Mouse (Mus musculus) embryonic facial prominence, embryonic 13.5 days (tissue): ENCODE results near the gene Gm1043. TPM values are rescaled to one million over a fixed set of nuclear protein-coding genes. Genes with fewer than 3 reads are reported as not detected.

Experiments
- ATAC-seq: fragments of 200-750 bp; cut with Nextera tagmentation; 2 replicates; pipeline ENCODE4 v1.8.0; 2017; ENCODE audit warnings: low read depth; ENCODE audit not compliant: insufficient number of reproducible peaks, insufficient read depth, low FRiP score, low TSS enrichment
- H3K27ac ChIP-seq: fragments of 300-500 bp; sonication (generic); 2 replicates; pipeline ENCODE4 v1.5.1; 2015; ENCODE audit warnings: moderate library complexity, mild to moderate bottlenecking, inconsistent platforms
- H3K27me3 ChIP-seq: fragments of 300-500 bp; sonication (generic); 2 replicates; pipeline ENCODE4 v1.6.1; 2015; ENCODE audit warnings: mild to moderate bottlenecking, inconsistent platforms
- H3K36me3 ChIP-seq: fragments of 300-500 bp; sonication (generic); 2 replicates; pipeline ENCODE4 v1.6.1; 2015; ENCODE audit warnings: mild to moderate bottlenecking, inconsistent platforms
- H3K4me1 ChIP-seq: fragments of 300-500 bp; sonication (generic); 2 replicates; pipeline ENCODE4 v1.6.1; 2015; ENCODE audit warnings: inconsistent platforms
- H3K4me2 ChIP-seq: fragments of 300-500 bp; sonication (generic); 2 replicates; pipeline ENCODE4 v1.6.1; 2015; ENCODE audit warnings: moderate library complexity, mild to moderate bottlenecking, inconsistent platforms
- H3K4me3 ChIP-seq: fragments of 300-500 bp; sonication (generic); 2 replicates; pipeline ENCODE4 v1.5.1; 2015; ENCODE audit warnings: mild to moderate bottlenecking, inconsistent platforms
- H3K9ac ChIP-seq: fragments of 300-500 bp; sonication (generic); 2 replicates; pipeline ENCODE4 v1.6.1; 2015; ENCODE audit warnings: mild to moderate bottlenecking, inconsistent platforms
- H3K9me3 ChIP-seq: fragments of 300-500 bp; sonication (generic); 2 replicates; pipeline ENCODE4 v1.6.1; 2016; ENCODE audit warnings: inconsistent platforms
- WGBS: fragments of 180-500 bp; shearing (Covaris S2); methylation state at CpG from one replicate; pipeline ENCODE4 v1.1.7; 2015; ENCODE audit warnings: mixed read lengths; 5-methylcytosine and 5-hydroxymethylcytosine counted together
- polyA plus RNA-seq: library from polyadenylated mRNA; unstranded; fragments of >200 nt; fragmentation: Nextera tagmentation; extraction: Ambion mirVana; gene quantifications from 2 replicates; pipeline ENCODE4 v1.2.1, GENCODE M21; 2015

Gene Gm1043
- polyA plus RNA-seq, 1 experiment from 2014 or later = not detected

GRCm38 (mm10) chr5:37049111-37049510, 36.1 kb upstream of the Gm1043 start:
- ATAC-seq = no peak
- no peaks in the 10 kb centered on the region for H3K36me3 ChIP-seq
- H3K9ac ChIP-seq = no peak overlapping the region
- H3K4me2 ChIP-seq = no peak overlapping the region
- 83% methylated on average over 2 of the region's 2 CpGs for WGBS
- H3K27ac ChIP-seq = no peak overlapping the region
- H3K4me3 ChIP-seq = no peak overlapping the region
- no peaks in the 10 kb centered on the region for H3K9me3 ChIP-seq
- H3K27me3 ChIP-seq = no peaks in the 10 kb centered on the region
- H3K4me1 ChIP-seq = no peaks in the 10 kb centered on the region

GRCm38 (mm10) chr5:37050521-37051373, 34.4 kb upstream of the Gm1043 start:
- Histone ChIP-seq H3K4me2 (no peak overlapping the region), H3K27ac (no peak overlapping the region), H3K4me3 (no peak overlapping the region), H3K36me3 (no peaks in the 10 kb centered on the region), H3K27me3 (no peaks in the 10 kb centered on the region), H3K9ac (no peak overlapping the region), H3K9me3 (no peaks in the 10 kb centered on the region), H3K4me1 (no peaks in the 10 kb centered on the region)
- ATAC-seq = no peak
- WGBS = 34% methylated on average over 9 of the region's 9 CpGs

GRCm38 (mm10) chr5:37051374-37052100, 33.6 kb upstream of the Gm1043 start:
- no peak overlapping the region for H3K4me3 ChIP-seq
- H3K27me3 ChIP-seq = no peaks in the 10 kb centered on the region
- H3K4me2 ChIP-seq = no peak overlapping the region
- no peak overlapping the region for H3K9ac ChIP-seq
- H3K36me3 ChIP-seq = no peaks in the 10 kb centered on the region
- H3K27ac ChIP-seq = no peak overlapping the region
- no peaks in the 10 kb centered on the region for H3K9me3 ChIP-seq
- H3K4me1 ChIP-seq = no peaks in the 10 kb centered on the region
- 83% methylated on average over 16 of the region's 16 CpGs for WGBS
- ATAC-seq = no peak

- Histone ChIP-seq H3K27ac (no peak overlapping the region), H3K36me3 (no peaks in the 10 kb centered on the region), H3K9ac (no peak overlapping the region), H3K9me3 (no peaks in the 10 kb centered on the region), H3K27me3 (no peaks in the 10 kb centered on the region), H3K4me3 (no peak overlapping the region), H3K4me2 (no peak overlapping the region), H3K4me1 (no peaks in the 10 kb centered on the region)
- WGBS = 83% methylated on average over 5 of the region's 5 CpGs
- ATAC-seq = no peak
Observed at GRCm38 (mm10) chr5:37052846-37053245, 32.3 kb upstream of the Gm1043 start.

DNA sequence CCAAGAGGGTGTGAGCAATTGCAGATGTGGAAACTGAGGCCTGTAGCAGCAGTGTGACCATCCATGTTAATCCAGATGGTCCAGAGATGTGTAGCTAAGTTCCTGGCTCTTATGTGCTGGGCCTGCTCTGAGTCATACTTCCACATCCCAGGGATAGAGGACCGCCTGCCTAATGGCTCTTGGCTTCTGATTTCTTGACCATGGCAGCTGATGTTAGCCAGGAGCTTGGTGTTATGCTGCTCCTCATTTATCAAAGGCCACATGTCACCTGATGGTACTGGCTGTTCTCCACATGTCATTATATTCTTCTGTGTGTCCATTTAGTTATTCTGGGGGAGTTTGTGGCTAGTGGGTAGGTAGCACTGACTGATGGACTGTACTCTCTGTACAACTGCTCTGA, 29.4 kb upstream of the Gm1043 start:
- H3K36me3 ChIP-seq = no peaks in the 10 kb centered on the region
- H3K4me3 ChIP-seq = no peak overlapping the region
- H3K4me1 ChIP-seq = no peaks in the 10 kb centered on the region
- WGBS = 79% methylated on average over 1 of the region's 1 CpGs
- H3K4me2 ChIP-seq = no peak overlapping the region
- H3K9ac ChIP-seq = no peak overlapping the region
- no peak for ATAC-seq
- no peak overlapping the region for H3K27ac ChIP-seq
- no peaks in the 10 kb centered on the region for H3K9me3 ChIP-seq
- no peaks in the 10 kb centered on the region for H3K27me3 ChIP-seq

DNA sequence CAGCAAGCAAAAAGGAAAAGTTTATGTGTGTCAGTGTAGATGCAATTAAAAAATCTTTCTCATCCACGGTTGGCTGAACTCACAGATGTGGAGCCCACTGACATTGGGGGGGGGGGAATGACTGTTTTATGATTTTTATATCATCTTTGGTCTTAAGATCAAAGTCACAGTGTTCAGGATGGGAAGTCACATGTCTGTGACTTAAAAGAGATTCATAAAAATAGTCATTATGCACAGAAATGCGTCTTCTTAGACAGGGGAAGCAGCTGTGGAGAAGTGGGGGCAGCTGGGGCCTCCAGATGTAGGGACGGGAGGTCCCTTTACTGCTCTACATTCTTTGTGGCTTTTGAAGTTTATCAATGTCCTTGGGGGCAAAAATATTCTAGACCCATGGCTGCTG, 28.7 kb upstream of the Gm1043 start:
- Histone ChIP-seq H3K36me3 (no peaks in the 10 kb centered on the region), H3K27me3 (no peaks in the 10 kb centered on the region), H3K9me3 (no peaks in the 10 kb centered on the region), H3K4me1 (no peaks in the 10 kb centered on the region), H3K4me3 (no peak overlapping the region), H3K4me2 (no peak overlapping the region), H3K27ac (no peak overlapping the region), H3K9ac (no peak overlapping the region)
- ATAC-seq = no peak
- 70% methylated on average over 3 of the region's 3 CpGs for WGBS

GRCm38 (mm10) chr5:37061612-37062011, 23.6 kb upstream of the Gm1043 start:
- Histone ChIP-seq H3K4me1 (no peaks in the 10 kb centered on the region), H3K4me3 (no peak overlapping the region), H3K27me3 (no peaks in the 10 kb centered on the region), H3K9me3 (no peaks in the 10 kb centered on the region), H3K4me2 (no peak overlapping the region), H3K36me3 (no peaks in the 10 kb centered on the region), H3K27ac (no peak overlapping the region), H3K9ac (no peak overlapping the region)
- 85% methylated on average over 8 of the region's 8 CpGs for WGBS
- no peak for ATAC-seq

DNA sequence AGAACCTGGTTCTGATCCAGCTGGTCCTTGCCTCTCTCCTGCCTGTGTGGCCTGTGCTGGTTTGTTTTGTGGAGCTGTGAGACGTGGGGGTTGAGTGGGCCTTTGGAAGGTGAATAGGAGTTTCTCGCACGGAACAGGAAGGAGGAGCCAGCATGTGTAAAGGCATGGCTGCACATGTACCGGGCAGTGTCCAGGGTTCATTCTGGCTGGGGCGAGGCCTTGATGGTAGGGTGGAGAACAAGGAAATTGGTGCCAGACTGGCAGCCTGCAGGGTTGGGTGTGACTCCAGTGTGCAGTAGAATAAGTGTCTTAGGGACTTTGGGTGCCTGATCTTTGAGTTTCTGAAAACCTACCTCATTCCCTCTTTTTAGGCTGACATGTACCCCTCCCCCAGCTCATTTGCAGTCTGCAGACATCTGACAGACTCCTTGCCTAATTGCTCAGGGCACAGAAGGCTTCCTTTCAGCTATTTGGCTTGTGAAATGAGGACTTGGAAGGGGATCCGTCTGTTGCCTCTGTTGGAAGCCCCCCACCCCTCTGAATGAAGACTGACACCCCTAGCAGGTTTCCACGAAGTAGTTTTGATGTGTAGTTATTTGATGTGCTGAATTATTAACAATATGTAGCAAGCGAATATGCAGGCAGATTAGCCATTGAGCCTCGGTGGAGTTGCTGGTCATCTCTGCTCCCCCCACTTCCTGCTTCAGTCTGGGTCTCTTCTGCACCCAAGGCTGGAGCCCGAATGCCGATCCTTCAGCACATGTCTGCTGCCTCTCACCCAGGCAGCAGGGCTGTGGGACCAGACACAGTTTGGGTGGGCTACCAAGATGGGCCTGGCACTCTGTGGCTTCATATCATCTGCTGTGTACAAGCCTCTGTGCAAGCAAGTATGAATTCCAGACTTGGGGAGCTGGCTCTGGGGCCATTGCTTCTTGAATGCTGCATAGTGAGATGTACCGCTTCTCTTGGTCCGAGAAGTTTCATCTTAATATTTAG, 20.4 kb upstream of the Gm1043 start:
- H3K4me3 ChIP-seq = no peak overlapping the region
- H3K27ac ChIP-seq = no peak overlapping the region
- ATAC-seq = no peak
- 69% methylated on average over 13 of the region's 13 CpGs for WGBS
- no peak overlapping the region for H3K9ac ChIP-seq
- no peaks in the 10 kb centered on the region for H3K4me1 ChIP-seq
- no peaks in the 10 kb centered on the region for H3K27me3 ChIP-seq
- no peaks in the 10 kb centered on the region for H3K9me3 ChIP-seq
- no peaks in the 10 kb centered on the region for H3K36me3 ChIP-seq
- H3K4me2 ChIP-seq = no peak overlapping the region

DNA sequence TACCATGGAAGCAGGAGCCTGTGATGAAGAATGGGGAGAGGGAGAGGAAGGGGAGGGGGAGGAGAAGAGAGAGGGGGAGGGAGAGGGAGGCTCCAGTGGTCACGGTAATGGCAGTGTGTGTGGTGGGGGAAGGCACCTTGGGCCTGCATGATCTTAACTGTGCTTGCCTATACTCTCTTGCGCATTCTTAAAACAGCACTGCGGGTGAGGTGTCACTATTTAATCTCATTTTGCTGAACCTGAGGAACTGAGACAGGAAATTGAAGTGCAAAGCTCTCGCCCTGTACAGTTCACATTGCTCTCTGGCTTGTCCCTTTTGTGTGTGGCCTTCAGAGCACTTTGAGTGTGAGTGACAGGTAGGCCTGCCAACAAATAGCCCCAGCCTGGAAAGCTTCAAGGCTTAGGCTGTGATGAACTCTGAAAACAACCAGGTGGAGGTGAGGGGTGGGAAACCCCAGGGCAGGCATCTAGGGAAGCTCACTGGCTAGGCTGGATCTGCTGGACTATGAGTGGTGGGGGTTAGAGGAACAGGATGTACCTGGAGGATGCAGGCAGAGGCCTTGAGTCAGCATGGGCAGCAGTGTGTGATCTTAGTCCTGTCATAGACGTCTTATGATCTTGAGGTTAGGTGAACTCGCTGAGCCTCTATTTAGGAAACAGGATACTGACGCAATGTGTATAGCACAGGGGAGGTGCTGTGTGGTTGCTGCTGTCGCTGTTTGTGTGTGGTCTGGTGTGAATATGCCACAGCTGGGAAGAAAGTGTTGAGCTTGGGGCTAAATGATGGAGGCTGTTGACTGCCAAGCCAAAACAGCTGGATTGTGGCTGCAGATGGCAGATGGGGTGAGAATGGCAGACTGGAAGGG, 18.2 kb upstream of the Gm1043 start:
- Histone ChIP-seq H3K9me3 (no peaks in the 10 kb centered on the region), H3K27ac (no peak overlapping the region), H3K4me2 (no peak overlapping the region), H3K27me3 (no peaks in the 10 kb centered on the region), H3K4me1 (no peaks in the 10 kb centered on the region), H3K4me3 (no peak overlapping the region), H3K36me3 (no peaks in the 10 kb centered on the region), H3K9ac (no peak overlapping the region)
- WGBS = 57% methylated on average over 8 of the region's 8 CpGs
- ATAC-seq = no peak

DNA sequence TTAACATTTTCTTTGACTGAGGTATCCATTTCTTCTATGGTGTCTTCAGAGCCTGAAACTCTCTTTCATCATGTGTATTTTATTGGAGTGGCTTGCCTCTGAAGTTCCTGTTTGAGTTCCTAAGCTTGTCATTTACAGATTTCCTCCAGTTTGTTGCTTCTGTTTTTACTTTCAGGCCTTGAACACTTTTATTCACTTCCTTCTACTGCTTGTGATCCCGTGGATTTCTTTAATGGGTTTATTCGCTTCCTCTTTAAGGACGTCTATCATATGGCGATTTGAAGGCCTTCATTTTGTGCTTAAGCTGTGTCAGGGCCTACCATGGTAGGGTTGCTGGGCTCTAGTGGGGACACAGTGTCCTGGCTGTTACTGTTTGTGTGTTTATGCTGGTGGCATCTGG, 11.5 kb upstream of the Gm1043 start:
- 83% methylated on average over 4 of the region's 4 CpGs for WGBS
- Histone ChIP-seq H3K4me3 (no peak overlapping the region), H3K4me2 (no peak overlapping the region), H3K9ac (no peak overlapping the region), H3K27me3 (peaks cover 26% of the 10 kb centered on the region), H3K27ac (no peak overlapping the region), H3K4me1 (no peaks in the 10 kb centered on the region), H3K9me3 (no peaks in the 10 kb centered on the region), H3K36me3 (no peaks in the 10 kb centered on the region)
- no peak for ATAC-seq
